Mouse (Mus musculus) midbrain, postnatal 0 days (tissue): ENCODE measurements around the gene Dcps. TPM values are rescaled to one million over a fixed set of nuclear protein-coding genes. Genes with fewer than 3 reads are reported as not detected.

Experiments
- ATAC-seq: fragments of 200-750 bp; cut with Nextera tagmentation; 2 replicates; pipeline ENCODE4 v1.8.0; 2017; ENCODE audit warnings: moderate number of reproducible peaks, mild to moderate bottlenecking, moderate TSS enrichment, moderate library complexity; ENCODE audit not compliant: low FRiP score
- DNase-seq: peaks from one replicate; pipeline ENCODE4 v3.0.0-alpha.2; 2015; ENCODE audit warnings: low spot score
- H3K27ac ChIP-seq: fragments of 300-500 bp; sonication (generic); 2 replicates; pipeline ENCODE4 v1.5.1; 2014; ENCODE audit warnings: low read depth, mild to moderate bottlenecking, low read length, mixed read lengths
- H3K27me3 ChIP-seq: fragments of 300-500 bp; sonication (generic); 2 replicates; pipeline ENCODE4 v1.6.1; 2014; ENCODE audit warnings: low read length, control low read depth, mixed read lengths; ENCODE audit not compliant: insufficient read depth
- H3K36me3 ChIP-seq: fragments of 300-500 bp; sonication (generic); 2 replicates; pipeline ENCODE4 v1.6.1; 2014; ENCODE audit warnings: low read length, control low read depth, mixed read lengths; ENCODE audit not compliant: insufficient read depth
- H3K4me1 ChIP-seq: fragments of 300-500 bp; sonication (generic); 2 replicates; pipeline ENCODE4 v1.6.1; 2014; ENCODE audit warnings: mild to moderate bottlenecking, control low read depth, antibody characterized with exemption, low read length, mixed read lengths; ENCODE audit not compliant: insufficient read depth
- H3K4me2 ChIP-seq: fragments of 300-500 bp; sonication (generic); 2 replicates; pipeline ENCODE4 v1.6.1; 2014; ENCODE audit warnings: low read depth, mild to moderate bottlenecking, low read length, mixed read lengths; ENCODE audit not compliant: poor library complexity, severe bottlenecking
- H3K4me3 ChIP-seq: fragments of 300-500 bp; sonication (generic); 2 replicates; pipeline ENCODE4 v1.5.1; 2014; ENCODE audit warnings: low read depth, mild to moderate bottlenecking, low read length, moderate library complexity
- H3K9ac ChIP-seq: fragments of 300-500 bp; sonication (generic); replicated peaks from 2 replicates; pipeline ENCODE4 v1.6.1; 2014; ENCODE audit warnings: mild to moderate bottlenecking, low read length, moderate library complexity, mixed read lengths; ENCODE audit not compliant: poor library complexity, severe bottlenecking
- H3K9me3 ChIP-seq: fragments of 300-500 bp; sonication (generic); 2 replicates; pipeline ENCODE4 v1.6.1; 2016; ENCODE audit warnings: low read length, control low read depth
- CTCF ChIP-seq: IDR thresholded peaks from 2 replicates; pipeline ENCODE4 v1.5.1; 2016; ENCODE audit warnings: antibody characterized with exemption, mild to moderate bottlenecking
- WGBS: fragments of 180-500 bp; shearing (Covaris S2); extraction: QIAGEN DNeasy Blood & Tissue Kit; methylation state at CpG from one replicate; pipeline ENCODE4 v1.1.7; 2014; 5-methylcytosine and 5-hydroxymethylcytosine counted together
- polyA plus RNA-seq: library from polyadenylated mRNA; unstranded; fragments of >200 nt; fragmentation: Nextera tagmentation; extraction: Ambion mirVana; gene quantifications from 2 replicates; pipeline ENCODE4 v1.2.1, GENCODE M21; 2015
- total RNA-seq: library from RNA; depleted of rRNA; stranded (reverse); fragments of >200 nt; gene quantifications from 2 replicates; pipeline ENCODE4 v1.2.3, GENCODE M21; 2014

Gene Dcps
- total and polyA plus RNA-seq, 2 experiments from 2014 or later: 39.6 to 58.4 TPM

- WGBS: 87% methylated on average over 11 of the region's 11 CpGs
- Histone ChIP-seq H3K4me2 (no peak overlapping the region), H3K36me3 (peaks cover 14% of the 10 kb centered on the region; the same call in 1 of the 2 replicates), H3K9ac (no peak overlapping the region), H3K27ac (no peak overlapping the region), H3K9me3 (no peaks in the 10 kb centered on the region), H3K27me3 (no peaks in the 10 kb centered on the region), H3K4me1 (no peaks in the 10 kb centered on the region), H3K4me3 (no peak overlapping the region)
- DNase-seq: no peak
- ATAC-seq: no peak
- no peak for TF ChIP-seq CTCF
Observed at GRCm38 (mm10) chr9:35123804-35124677, 51.8 kb downstream of the Dcps start.

- no peaks in the 10 kb centered on the region for H3K4me1 ChIP-seq
- DNase-seq (no peak), ATAC-seq (no peak)
- no peak overlapping the region for H3K27ac ChIP-seq
- H3K27me3 ChIP-seq: no peaks in the 10 kb centered on the region
- no peak overlapping the region for H3K4me2 ChIP-seq
- TF ChIP-seq CTCF: no peak
- H3K36me3 ChIP-seq: peaks cover 9% of the 10 kb centered on the region; the same call in 1 of the 2 replicates
- H3K9ac ChIP-seq: no peak overlapping the region
- WGBS: 77% methylated on average over 2 of the region's 2 CpGs
- H3K4me3 ChIP-seq: no peak overlapping the region
- H3K9me3 ChIP-seq: no peaks in the 10 kb centered on the region
Observed at GRCm38 (mm10) chr9:35123456-35123803, 52.4 kb downstream of the Dcps start.

GRCm38 (mm10) chr9:35122551-35123266 is 53.2 kb downstream of the Dcps start:
- H3K27me3 ChIP-seq: no peaks in the 10 kb centered on the region
- no peak overlapping the region for H3K9ac ChIP-seq
- H3K36me3 ChIP-seq: peaks cover 9% of the 10 kb centered on the region; the same call in 1 of the 2 replicates
- no peak overlapping the region for H3K27ac ChIP-seq
- no peaks in the 10 kb centered on the region for H3K4me1 ChIP-seq
- no peak overlapping the region for H3K4me3 ChIP-seq
- 83% methylated on average over 5 of the region's 5 CpGs for WGBS
- ATAC-seq (no peak), DNase-seq (no peak)
- TF ChIP-seq CTCF: no peak
- H3K4me2 ChIP-seq: no peak overlapping the region
- H3K9me3 ChIP-seq: no peaks in the 10 kb centered on the region

GRCm38 (mm10) chr9:35119168-35119567 is 56.7 kb downstream of the Dcps start, which contains the start of gene St3gal4:
TSS of gene St3gal4 (minus strand) at chr9:35119268.
- H3K4me2 ChIP-seq: no peak within 1 kb of the TSS
- no peak for TF ChIP-seq CTCF

GRCm38 (mm10) chr9:35118563-35118962 is 57.3 kb downstream of the Dcps start:
- Histone ChIP-seq H3K4me2 (no peak overlapping the region), H3K27ac (no peak overlapping the region), H3K36me3 (peaks cover 2% of the 10 kb centered on the region; the same call in 1 of the 2 replicates), H3K27me3 (no peaks in the 10 kb centered on the region), H3K4me3 (no peak overlapping the region), H3K4me1 (peaks cover 6% of the 10 kb centered on the region), H3K9ac (no peak overlapping the region), H3K9me3 (no peaks in the 10 kb centered on the region)
- DNase-seq (no peak), ATAC-seq (no peak)
- no peak for TF ChIP-seq CTCF
- WGBS: 92% methylated on average over 2 of the region's 2 CpGs

More at GRCm38 (mm10) chr9:35119168-35119567, 56.7 kb downstream of the Dcps start, which contains the start of gene St3gal4:
- no peak for ATAC-seq
- Histone ChIP-seq H3K4me1 (peaks cover 6% of the 10 kb centered on the region), H3K27ac (no peak within 1 kb of the TSS), H3K36me3 (peaks cover 3% of the 10 kb centered on the region; the same call in 1 of the 2 replicates), H3K9ac (no peak within 1 kb of the TSS), H3K4me3 (no peak within 1 kb of the TSS), H3K9me3 (no peaks in the 10 kb centered on the region), H3K27me3 (no peaks in the 10 kb centered on the region)
- WGBS: 77% methylated on average over 6 of the region's 6 CpGs
- DNase-seq: no peak
